Mouse (Mus musculus) hindlimb bud, embryonic 11.5 days (tissue): ENCODE results near the gene Alox5ap.
A peak's percentile ranks its signal among the peaks of the same experiment; 100 is the strongest.

Experiments used
- DNase-seq: peaks from one replicate; pipeline ENCODE4 v3.0.0-alpha.2; 2012; ENCODE audit warnings: low read depth, low spot score; ENCODE audit errors: extremely low spot score

Alox5ap gene

GRCm38 (mm10) chr5:149312884-149313652 lies 48.5 kb downstream of the Alox5ap start:
- no peak for DNase-seq

GRCm38 (mm10) chr5:149314514-149315081 lies 50.0 kb downstream of the Alox5ap start:
- no peak for DNase-seq

GRCm38 (mm10) chr5:149316926-149317325 lies 52.4 kb downstream of the Alox5ap start:
- DNase-seq, result no peak

GRCm38 (mm10) chr5:149319874-149320323 lies 55.3 kb downstream of the Alox5ap start:
- no peak for DNase-seq

GRCm38 (mm10) chr5:149320534-149321482 lies 56.2 kb downstream of the Alox5ap start:
- peak; percentile 96 for DNase-seq

- no peak for DNase-seq
Measured at GRCm38 (mm10) chr5:149321909-149322841, 57.6 kb downstream of the Alox5ap start.

GRCm38 (mm10) chr5:149322938-149323553 lies 58.5 kb downstream of the Alox5ap start:
- DNase-seq, result no peak

- no peak for DNase-seq
Measured at GRCm38 (mm10) chr5:149324739-149325138, 60.2 kb downstream of the Alox5ap start.

- DNase-seq, result no peak
Measured at GRCm38 (mm10) chr5:149329098-149329887, 64.7 kb downstream of the Alox5ap start.

- DNase-seq, result no peak
Measured at GRCm38 (mm10) chr5:149330601-149331000, 66.0 kb downstream of the Alox5ap start.

- no peak for DNase-seq
Measured at GRCm38 (mm10) chr5:149331407-149332143, 67.0 kb downstream of the Alox5ap start.

GRCm38 (mm10) chr5:149332787-149333186 lies 68.2 kb downstream of the Alox5ap start:
- DNase-seq, result no peak

GRCm38 (mm10) chr5:149333941-149334698 lies 69.6 kb downstream of the Alox5ap start:
- DNase-seq, result no peak

- DNase-seq, result no peak
Measured at GRCm38 (mm10) chr5:149335009-149335408, 70.4 kb downstream of the Alox5ap start.

- DNase-seq, result no peak
Measured at GRCm38 (mm10) chr5:149335563-149336238, 71.1 kb downstream of the Alox5ap start.

- DNase-seq, result no peak
Measured at GRCm38 (mm10) chr5:149337148-149337547, 72.6 kb downstream of the Alox5ap start.
